In genomic region chr11:5852314-5852713, GRCm38 (mm10) we compare ENCODE assay signal across 30 mouse cellular contexts. TPM values are rescaled to one million over a fixed set of nuclear protein-coding genes. Genes with fewer than 3 reads are reported as not detected.
DNase-seq lines count a peak whose midpoint lies in the region; ATAC-seq and TF ChIP-seq lines count a peak whose summit lies in the region.
"Had no signal": no experiment of that assay in that cellular context is flagged by ENCODE, and none has a peak within 500 bp of the region (broad histone marks: within the 10 kb centered on the region; RNA-seq: fewer than 3 reads in every experiment).

No protein-coding gene starts in this region.

- 11% methylated on average over 1 of the region's 1 CpGs for WGBS in kidney, postnatal 0 days
- WGBS in embryonic facial prominence, embryonic 15.5 days = 29% methylated on average over 1 of the region's 1 CpGs
- 79% methylated on average over 1 of the region's 1 CpGs for WGBS in forebrain, embryonic 12.5 days

- TF ChIP-seq CTCF in kidney, postnatal 0 days (IDR thresholded peaks at IDR 0.05; ENCODE audit: low read depth) = no peak

- no peak overlapping the region for H3K27ac ChIP-seq in kidney, postnatal 0 days
- H3K27ac ChIP-seq in embryonic facial prominence, embryonic 15.5 days (replicated peaks) = 0 out of 2 replicates have a peak overlapping the region, but pooled peaks have one; percentile 2
- H3K27ac ChIP-seq in forebrain, embryonic 12.5 days = no peak overlapping the region
- H3K27ac ChIP-seq: forebrain, embryonic 15.5 days; hindbrain, embryonic 14.5 days; limb, embryonic 13.5 days; liver, embryonic 13.5 days had no signal

- no peak overlapping the region for H3K4me2 ChIP-seq in kidney, postnatal 0 days (ENCODE audit: low read length)
- H3K4me2 ChIP-seq in embryonic facial prominence, embryonic 15.5 days (replicated peaks) = no peak overlapping the region
- H3K4me2 ChIP-seq in forebrain, embryonic 12.5 days = no peak overlapping the region
- H3K4me2 ChIP-seq: forebrain, embryonic 15.5 days; heart, embryonic 13.5 days; hindbrain, embryonic 14.5 days; limb, embryonic 13.5 days; liver, embryonic 13.5 days; midbrain, embryonic 11.5 days had no signal

- peak; percentile 95 for DNase-seq in heart, adult 11 months
- DNase-seq in heart, postnatal 10 days = no peak
- DNase-seq in kidney, postnatal 0 days (ENCODE audit: low spot score) = no peak
- DNase-seq in kidney, adult 18-20 months = no peak
- peak; percentile 58 for DNase-seq in skeletal muscle tissue, adult 2 months (ENCODE audit: low read depth, low spot score)
- DNase-seq: adrenal gland, adult 8-10 months; cerebellum, adult 11-12 months; heart, postnatal 4 days; liver, embryonic 13.5 days; lung, adult 2 months; lung, postnatal 14 days; spleen, adult 18-20 months had no signal

- H3K9ac ChIP-seq in kidney, postnatal 0 days (ENCODE audit: low read depth, low read length) = no peak overlapping the region
- H3K9ac ChIP-seq in embryonic facial prominence, embryonic 15.5 days = no peak overlapping the region
- no peak overlapping the region for H3K9ac ChIP-seq in forebrain, embryonic 12.5 days
- H3K9ac ChIP-seq: forebrain, embryonic 15.5 days; heart, embryonic 13.5 days; hindbrain, embryonic 14.5 days; limb, embryonic 13.5 days; liver, embryonic 13.5 days had no signal

- ATAC-seq in kidney, postnatal 0 days (replicated peaks; ENCODE audit: low FRiP score, low read depth) = 0 out of 2 replicates have a peak, but pooled peaks have one; percentile 30
- ATAC-seq in embryonic facial prominence, embryonic 15.5 days (ENCODE audit: insufficient number of reproducible peaks, low FRiP score, low TSS enrichment, low read depth) = no peak
- no peak for ATAC-seq in forebrain, embryonic 12.5 days (ENCODE audit: low FRiP score)
- ATAC-seq: activated CD4-positive, CD25-positive, alpha-beta regulatory T cell, adult 4 months; forebrain, embryonic 15.5 days; inflammation-experienced regulatory T-cells, adult 6 months had no signal

- intact Hi-C loops in heart, postnatal 10 days (cut with DNase I) = loop anchor here (5.0 kb wide), 1 partner anchor 35 kb away; no protein-coding TSS in a partner anchor

- H3K9me3 ChIP-seq in kidney, postnatal 0 days (replicated peaks; ENCODE audit: low read length) = no peaks in the 10 kb centered on the region
- no peaks in the 10 kb centered on the region for H3K9me3 ChIP-seq in embryonic facial prominence, embryonic 15.5 days (replicated peaks)
- no peaks in the 10 kb centered on the region for H3K9me3 ChIP-seq in forebrain, embryonic 12.5 days
- H3K9me3 ChIP-seq: forebrain, embryonic 15.5 days; heart, embryonic 13.5 days; limb, embryonic 13.5 days; liver, embryonic 13.5 days had no signal

- no peak overlapping the region for H3K4me3 ChIP-seq in kidney, postnatal 0 days (replicated peaks; ENCODE audit: low read depth, low read length)
- no peak overlapping the region for H3K4me3 ChIP-seq in embryonic facial prominence, embryonic 15.5 days (replicated peaks)
- no peak overlapping the region for H3K4me3 ChIP-seq in forebrain, embryonic 12.5 days (replicated peaks)
- H3K4me3 ChIP-seq: forebrain, embryonic 15.5 days; heart, embryonic 13.5 days; limb, embryonic 13.5 days; liver, embryonic 13.5 days had no signal

- no peaks in the 10 kb centered on the region for H3K36me3 ChIP-seq in kidney, postnatal 0 days (ENCODE audit: insufficient read depth, low read length)
- no peaks in the 10 kb centered on the region for H3K36me3 ChIP-seq in embryonic facial prominence, embryonic 15.5 days
- no peaks in the 10 kb centered on the region for H3K36me3 ChIP-seq in forebrain, embryonic 12.5 days (replicated peaks)
- H3K36me3 ChIP-seq: forebrain, embryonic 15.5 days; heart, embryonic 13.5 days; limb, embryonic 13.5 days; liver, embryonic 13.5 days had no signal

- H3K27me3 ChIP-seq in kidney, postnatal 0 days (ENCODE audit: insufficient read depth, low read length) = no peaks in the 10 kb centered on the region
- no peaks in the 10 kb centered on the region for H3K27me3 ChIP-seq in embryonic facial prominence, embryonic 15.5 days
- 0 out of 2 replicates have a peak, but pooled peaks cover 4% of the 10 kb centered on the region for H3K27me3 ChIP-seq in forebrain, embryonic 12.5 days
- H3K27me3 ChIP-seq: forebrain, embryonic 15.5 days; heart, embryonic 13.5 days; limb, embryonic 13.5 days; liver, embryonic 13.5 days had no signal

- no peaks in the 10 kb centered on the region for H3K4me1 ChIP-seq in kidney, postnatal 0 days (replicated peaks; ENCODE audit: insufficient read depth, low read length)
- H3K4me1 ChIP-seq in embryonic facial prominence, embryonic 15.5 days = peaks cover 34% of the 10 kb centered on the region
- peaks cover 2% of the 10 kb centered on the region; the same call in 1 of the 2 replicates for H3K4me1 ChIP-seq in forebrain, embryonic 12.5 days
- H3K4me1 ChIP-seq: liver, embryonic 13.5 days had no signal

RNA-seq across cellular contexts. Expression of gene Aebp1, which starts 9.4 kb away (rescaled TPM):
- total RNA-seq in heart, postnatal 10 days (2021) = 10 to 100 TPM; 35.2 to 40.1 TPM
- 33.9 and 38.6 TPM in 2 replicates for polyA plus RNA-seq in kidney, postnatal 0 days (2015; fragmentation: Nextera tagmentation; extraction: Ambion mirVana)
- 61.3 and 66.9 TPM in 2 replicates for polyA plus RNA-seq in embryonic facial prominence, embryonic 15.5 days (2015; fragmentation: Nextera tagmentation; extraction: Ambion mirVana)
- 14.6 and 20.5 TPM in 2 replicates for polyA plus RNA-seq in forebrain, embryonic 12.5 days (2016; fragmentation: Nextera tagmentation; extraction: Ambion mirVana)
- total RNA-seq: granulocyte monocyte progenitor cell, adult 5-6 weeks; megakaryocyte progenitor cell, adult 5-6 weeks; MEL; neutrophil, adult 5-6 weeks had no signal

RNA-seq across cellular contexts. Expression of gene Polm, which starts 14.5 kb away (rescaled TPM):
- 1 to 10 TPM; 5.0 to 6.7 TPM for total RNA-seq in heart, postnatal 10 days (2021)
- 7.8 and 8.7 TPM in 2 replicates for polyA plus RNA-seq in kidney, postnatal 0 days (2015; fragmentation: Nextera tagmentation; extraction: Ambion mirVana)
- 10.4 and 12.0 TPM in 2 replicates for polyA plus RNA-seq in embryonic facial prominence, embryonic 15.5 days (2015; fragmentation: Nextera tagmentation; extraction: Ambion mirVana)
- polyA plus RNA-seq in forebrain, embryonic 12.5 days (2016; fragmentation: Nextera tagmentation; extraction: Ambion mirVana) = 7.7 and 8.4 TPM in 2 replicates

RNA-seq across cellular contexts. Expression of gene Pold2, which starts 25.8 kb away (rescaled TPM):
- total RNA-seq in heart, postnatal 10 days (2021) = 10 to 100 TPM; 34.8 to 44.1 TPM
- polyA plus RNA-seq in kidney, postnatal 0 days (2015; fragmentation: Nextera tagmentation; extraction: Ambion mirVana) = 74.4 and 82.6 TPM in 2 replicates
- polyA plus RNA-seq in embryonic facial prominence, embryonic 15.5 days (2015; fragmentation: Nextera tagmentation; extraction: Ambion mirVana) = 106 and 125 TPM in 2 replicates
- polyA plus RNA-seq in forebrain, embryonic 12.5 days (2016; fragmentation: Nextera tagmentation; extraction: Ambion mirVana) = 104 and 108 TPM in 2 replicates

RNA-seq across cellular contexts. Expression of gene Myl7, which starts 46.3 kb away (rescaled TPM):
- total RNA-seq in heart, postnatal 10 days (2021) = 100 to 1,000 TPM; 363 to 942 TPM
- 1.6 and 1.9 TPM in 2 replicates for polyA plus RNA-seq in kidney, postnatal 0 days (2015; fragmentation: Nextera tagmentation; extraction: Ambion mirVana)
- polyA plus RNA-seq in embryonic facial prominence, embryonic 15.5 days (2015; fragmentation: Nextera tagmentation; extraction: Ambion mirVana) = 1.4 and 2.4 TPM in 2 replicates
- 0.99 and 2.0 TPM in 2 replicates for polyA plus RNA-seq in forebrain, embryonic 12.5 days (2016; fragmentation: Nextera tagmentation; extraction: Ambion mirVana)
- total RNA-seq: granulocyte monocyte progenitor cell, adult 5-6 weeks; layer of hippocampus, adult 8-10 months; left cerebral cortex, postnatal 14 days; megakaryocyte progenitor cell, adult 5-6 weeks; MEL; midbrain, postnatal 0 days; neutrophil, adult 5-6 weeks had no signal
- polyA plus RNA-seq: activated CD4-positive, CD25-positive, alpha-beta regulatory T cell, adult 4 months; C2C12; cortical plate, adult 2 months; hindbrain, embryonic 14.5 days; inflammation-experienced regulatory T-cells, adult 6 months; midbrain, postnatal 0 days had no signal

RNA-seq across cellular contexts. Expression of gene Pgam2, which starts 48.8 kb away (rescaled TPM):
- 100 to 1,000 TPM; 756 to 765 TPM for total RNA-seq in heart, postnatal 10 days (2021)
- 111 and 121 TPM in 2 replicates for polyA plus RNA-seq in kidney, postnatal 0 days (2015; fragmentation: Nextera tagmentation; extraction: Ambion mirVana)
- polyA plus RNA-seq in embryonic facial prominence, embryonic 15.5 days (2015; fragmentation: Nextera tagmentation; extraction: Ambion mirVana) = 71.2 and 107 TPM in 2 replicates
- polyA plus RNA-seq in forebrain, embryonic 12.5 days (2016; fragmentation: Nextera tagmentation; extraction: Ambion mirVana) = 2.5 and 3.7 TPM in 2 replicates
- total RNA-seq: adrenal gland, adult 8-10 months; granulocyte monocyte progenitor cell, adult 5-6 weeks; megakaryocyte progenitor cell, adult 5-6 weeks; midbrain, postnatal 0 days had no signal

Comparison
In these comparisons a context has a peak if more than half of its experiments do, and no peak if none do; other contexts are left out.
1. DNase-seq: peak in heart, adult 11 months (single experiment) and skeletal muscle tissue, adult 2 months (single experiment); none in heart, postnatal 10 days (0 of 2), kidney, postnatal 0 days (single experiment) and kidney, adult 18-20 months (single experiment).